Mouse (Mus musculus): ENCODE results near the gene Fbl.
A peak's percentile ranks its signal among the peaks of the same experiment; 100 is the strongest.
"Not testable (repeated sequence)": the region's sequence is repeated elsewhere in the genome, so short reads cannot be mapped to it uniquely, and the experiment has no call there.

Fbl gene

DNA sequence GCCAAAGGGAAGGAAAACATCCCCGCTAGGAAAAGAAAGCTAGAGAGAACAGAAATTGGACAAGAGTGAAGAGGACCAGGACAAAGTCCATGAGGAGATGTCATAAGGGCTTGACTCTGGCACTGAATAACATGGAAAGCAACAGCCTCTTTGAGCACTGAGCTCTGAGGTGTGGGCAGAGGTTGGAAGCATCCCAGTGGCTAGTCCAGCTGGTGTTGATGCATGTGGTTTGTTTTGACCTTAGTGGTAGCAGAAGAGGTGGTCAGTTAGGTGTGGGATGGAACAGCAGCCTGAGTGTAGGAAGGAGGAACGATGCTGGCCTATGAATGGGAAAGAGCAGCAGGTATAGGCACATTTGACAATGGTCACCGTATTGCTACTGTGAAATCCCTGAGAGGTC, 22.0 kb downstream of the Fbl start:
- no peak for DNase-seq (ENCODE audit: extremely low read depth, low read depth, low spot score)

DNA sequence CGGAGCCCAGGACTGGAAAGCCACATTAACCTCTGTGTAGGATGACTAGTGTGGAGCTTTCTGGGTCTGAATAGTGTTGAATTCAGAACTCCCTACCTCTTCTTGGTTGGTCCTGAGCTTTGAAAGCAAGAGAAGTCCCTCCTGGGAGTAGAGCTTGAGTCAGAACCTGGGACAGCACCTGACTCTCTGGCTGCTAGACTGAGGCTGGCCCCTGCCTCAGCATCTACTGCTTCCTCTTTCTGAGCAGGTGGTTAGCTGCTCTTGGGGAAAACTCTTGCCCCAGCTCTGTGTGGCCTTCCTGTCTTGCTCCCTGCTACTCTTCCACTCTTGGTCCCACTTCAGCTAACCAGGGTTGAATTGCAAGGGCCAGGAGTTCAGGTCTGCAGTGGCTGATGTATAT, 22.4 kb downstream of the Fbl start:
- no peak for DNase-seq (ENCODE audit: extremely low read depth, low read depth, low spot score)

DNA sequence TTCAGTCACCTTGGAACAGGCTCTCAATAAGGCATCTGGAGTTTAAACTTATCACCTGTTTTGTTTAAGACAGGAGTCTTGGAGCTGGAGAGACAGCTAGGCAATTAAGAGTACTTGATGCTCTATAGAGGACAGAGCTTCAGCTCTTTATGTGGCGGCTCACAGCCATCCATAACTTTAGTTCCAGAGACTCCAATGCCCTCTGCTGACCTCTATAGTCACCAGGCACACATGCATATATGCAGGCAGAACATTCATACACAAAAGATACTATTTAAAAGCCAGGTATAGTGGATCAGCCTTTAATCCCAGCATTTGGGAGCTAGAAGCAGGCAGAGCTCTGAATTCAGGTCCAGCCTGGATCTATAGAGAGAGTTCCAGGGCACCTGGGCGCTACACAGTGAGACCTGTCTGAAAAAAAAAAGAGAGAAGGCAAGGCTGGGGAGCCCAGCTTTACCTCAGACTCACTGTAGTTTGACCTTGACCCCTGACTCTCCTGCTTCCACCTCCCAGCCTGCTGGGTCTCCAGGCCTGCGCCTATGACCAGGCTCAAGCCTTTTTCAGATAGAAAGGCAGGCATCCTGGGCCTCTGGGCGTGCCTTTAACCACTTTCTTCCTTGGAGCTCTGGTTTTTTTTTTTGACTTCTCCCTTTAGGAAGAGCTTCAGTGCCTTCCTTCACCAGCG, 26.0 kb downstream of the Fbl start:
- no peak for DNase-seq (ENCODE audit: extremely low read depth, low read depth, low spot score)

DNA sequence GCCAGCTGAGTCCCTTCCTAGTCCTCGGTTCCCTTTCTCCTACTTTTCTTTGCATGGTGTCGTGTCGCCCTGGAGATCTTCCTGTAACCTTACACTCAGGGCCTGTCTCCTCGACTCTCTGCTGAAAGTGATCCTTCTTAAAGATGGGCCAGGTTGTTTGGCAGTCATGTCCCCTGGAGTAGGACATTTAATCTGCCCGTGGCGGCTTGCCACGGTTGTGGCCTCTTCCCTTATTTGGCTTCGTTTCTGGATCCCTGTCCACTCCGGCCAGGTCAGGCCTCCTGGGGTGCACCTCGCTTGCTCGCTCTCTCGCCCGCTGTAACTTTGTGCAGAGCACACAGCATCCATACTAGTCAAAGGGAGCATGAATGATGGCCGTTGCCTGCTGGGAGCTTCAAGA, 27.0 kb downstream of the Fbl start:
- no peak for DNase-seq (ENCODE audit: extremely low read depth, low read depth, low spot score)

DNA sequence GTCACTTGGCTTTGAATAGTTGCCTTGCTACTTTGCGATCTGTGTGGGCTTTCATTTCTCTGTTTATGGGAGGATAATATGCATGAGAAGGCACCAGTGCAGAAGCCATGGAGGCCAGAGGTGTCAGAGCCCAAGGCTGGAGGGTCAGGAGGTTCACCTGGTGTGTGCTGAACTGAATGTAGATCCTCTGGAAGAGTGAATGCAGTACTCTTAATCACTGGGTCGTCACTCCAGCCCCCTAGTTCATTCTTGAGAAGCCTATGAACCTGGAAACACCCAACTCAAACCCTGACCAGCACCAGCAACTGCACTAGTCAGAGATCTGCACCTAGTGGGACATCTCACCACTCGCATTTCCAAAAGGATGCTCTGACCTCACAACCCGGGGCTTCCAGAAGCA, 29.5 kb downstream of the Fbl start:
- no peak for DNase-seq (ENCODE audit: extremely low read depth, low read depth, low spot score)

DNA sequence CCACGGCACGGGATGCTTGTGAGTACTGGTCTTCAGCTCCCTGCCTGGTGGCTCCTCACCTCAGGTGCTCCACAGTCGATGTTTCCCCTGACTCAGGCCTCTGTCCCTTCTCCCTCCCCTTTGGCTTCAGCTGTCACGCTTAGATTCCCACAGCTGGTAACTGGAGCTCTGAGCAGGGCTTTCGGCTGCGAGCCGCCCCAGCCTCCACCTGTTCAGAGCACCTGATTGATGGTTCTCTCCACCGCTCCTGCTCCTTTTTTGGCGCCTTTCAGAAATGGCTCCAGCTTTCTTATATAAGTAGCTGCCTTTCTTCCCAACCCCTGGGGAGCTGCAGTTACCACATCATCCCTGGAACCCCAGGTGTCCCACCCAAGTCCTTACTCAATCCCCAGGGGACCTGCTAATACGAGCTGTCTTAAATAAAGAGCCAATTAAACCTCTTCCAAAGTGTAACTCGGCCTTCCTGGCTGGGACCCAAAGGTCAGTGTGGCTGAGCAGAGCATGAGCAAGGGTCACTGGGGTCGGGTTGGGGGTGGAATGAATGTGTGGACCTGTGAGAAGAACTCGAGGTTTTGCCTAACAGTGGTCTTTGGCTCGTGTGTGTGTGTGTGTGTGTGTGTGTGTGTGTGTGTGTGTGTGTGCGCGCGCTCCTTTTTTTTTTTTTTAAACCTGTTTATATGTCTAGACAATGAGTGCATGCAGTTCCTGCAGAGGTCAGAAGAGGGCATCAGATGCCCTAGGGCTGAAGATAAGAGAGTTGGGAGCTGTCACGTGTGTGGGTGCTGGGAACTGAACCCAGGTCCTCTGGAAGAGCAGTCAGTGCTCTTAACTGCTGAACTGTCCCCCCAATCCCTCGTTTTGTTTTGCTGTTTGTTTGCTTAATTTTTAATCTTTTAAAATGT, 33.9 kb downstream of the Fbl start:
- DNase-seq (ENCODE audit: extremely low read depth, low read depth, low spot score): no peak

DNA sequence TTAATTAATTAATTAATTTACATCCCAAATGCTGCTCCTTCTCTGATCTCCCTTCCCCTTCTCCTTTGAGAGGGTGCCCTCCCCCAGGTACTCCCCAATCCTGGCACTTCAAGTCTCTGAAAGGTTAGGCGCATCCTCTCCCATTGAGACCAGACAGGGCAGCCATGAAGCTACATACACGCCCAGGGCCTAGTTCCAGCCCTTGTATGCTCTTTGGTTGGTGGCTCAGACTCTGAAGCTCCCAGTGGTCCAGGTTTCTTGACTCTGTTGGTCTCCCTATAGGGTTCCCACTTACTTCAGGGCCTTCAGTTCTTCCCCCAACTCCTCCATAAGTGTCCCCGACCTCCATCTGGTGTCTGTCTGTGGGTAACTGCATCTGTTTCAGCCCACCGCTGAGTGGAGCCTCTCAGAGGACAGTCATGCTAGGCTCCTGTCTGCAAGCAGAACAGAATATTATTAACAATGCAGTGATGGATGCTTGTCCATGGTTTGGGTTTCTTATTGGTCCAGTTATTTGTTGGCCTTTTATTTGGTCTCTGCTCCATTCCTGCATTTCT, 36.6 kb downstream of the Fbl start:
- DNase-seq (ENCODE audit: extremely low read depth, low read depth, low spot score): no peak

DNA sequence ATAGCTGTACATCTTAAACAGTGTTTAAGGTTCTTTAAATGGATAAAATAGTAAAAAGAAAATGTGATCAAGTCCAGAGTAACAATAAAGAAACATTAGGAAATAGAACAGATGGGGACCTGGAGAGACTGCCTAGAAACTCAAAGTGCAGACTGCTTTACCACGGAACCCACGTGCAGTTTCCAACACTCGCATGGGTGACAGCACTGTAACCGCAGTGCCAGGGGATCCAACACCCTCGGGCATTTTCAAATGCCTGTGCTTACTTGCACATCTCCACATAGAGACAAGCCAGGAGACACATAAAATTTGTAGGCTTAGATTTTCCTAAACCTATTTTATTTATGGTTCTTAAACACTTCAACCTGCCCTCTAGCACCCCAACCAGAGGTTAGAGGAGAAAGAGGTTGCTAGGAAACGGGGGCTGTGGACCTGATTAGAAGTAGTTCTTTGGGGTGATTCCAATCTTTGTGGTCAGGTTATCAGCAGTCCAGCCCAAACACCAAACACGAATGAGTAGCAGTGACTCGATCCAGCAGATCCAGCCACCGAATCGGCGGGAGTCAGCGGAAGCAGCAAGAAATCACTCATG, 39.0 kb downstream of the Fbl start:
- no peak for DNase-seq (ENCODE audit: extremely low read depth, low read depth, low spot score)

DNA sequence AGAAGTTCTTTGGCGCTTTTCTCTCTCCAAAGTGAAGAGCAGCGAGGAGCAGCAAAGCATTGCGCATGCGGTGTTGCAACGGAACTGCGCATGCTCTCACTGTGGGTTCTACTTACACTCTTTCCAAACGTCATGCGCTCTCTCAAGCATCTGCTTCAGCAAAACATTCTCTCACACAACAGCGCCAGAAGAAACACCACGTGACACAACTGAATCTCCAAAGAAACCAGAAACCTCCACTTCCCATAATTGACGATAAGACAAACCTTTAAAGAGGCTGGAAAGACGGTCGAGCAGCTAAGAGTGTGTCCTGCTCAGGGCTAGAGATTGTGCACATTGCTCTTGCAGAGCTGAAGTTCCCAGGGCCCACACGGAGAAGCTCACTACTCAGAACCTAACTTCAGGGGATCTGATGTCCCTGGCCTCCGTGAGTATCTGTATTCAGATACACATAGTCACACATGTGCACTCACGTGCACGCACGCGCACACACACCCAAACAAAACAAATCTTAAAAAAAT, 39.5 kb downstream of the Fbl start:
- peak; percentile 16 for DNase-seq (ENCODE audit: extremely low read depth, low read depth, low spot score)

DNA sequence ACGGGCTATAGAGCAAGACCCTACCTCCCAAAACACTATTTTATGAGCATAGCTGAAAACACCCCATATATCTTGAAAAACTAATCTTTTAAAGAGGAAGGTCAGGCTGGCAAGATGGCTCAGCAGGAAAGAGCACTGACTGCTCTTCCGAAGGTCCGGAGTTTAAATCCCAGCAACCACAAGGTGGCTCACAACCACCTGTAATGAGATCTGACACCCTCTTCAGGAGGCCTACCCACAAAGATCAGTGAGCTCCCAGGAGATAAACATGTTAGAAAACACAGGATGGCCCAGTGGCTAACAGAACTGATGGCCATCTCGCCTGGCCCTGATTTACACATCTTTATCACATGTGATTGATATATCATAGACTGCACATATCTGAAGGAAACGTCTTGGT, 41.2 kb downstream of the Fbl start:
- no peak for DNase-seq (ENCODE audit: extremely low read depth, low read depth, low spot score)

DNA sequence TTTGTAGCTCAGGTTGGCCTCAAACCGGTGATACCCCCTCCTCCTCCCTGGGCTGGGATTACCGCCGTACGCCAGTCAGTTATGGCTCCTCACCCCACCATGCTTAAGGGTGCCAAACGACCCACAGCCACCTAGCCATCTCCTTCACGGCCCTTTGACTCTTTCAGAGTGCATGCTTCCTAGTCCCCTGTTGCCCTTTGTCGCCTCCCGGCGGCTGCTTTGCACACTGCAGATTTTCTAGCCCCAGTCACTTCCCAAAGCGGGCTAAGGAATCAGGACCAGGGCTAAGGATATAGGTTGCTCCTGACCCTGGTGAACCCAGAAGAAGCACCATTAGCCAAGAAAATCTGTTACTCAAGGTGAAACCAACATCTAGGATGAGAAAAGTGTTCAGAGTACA, 44.6 kb downstream of the Fbl start:
- no peak for DNase-seq (ENCODE audit: extremely low read depth, low read depth, low spot score)

DNA sequence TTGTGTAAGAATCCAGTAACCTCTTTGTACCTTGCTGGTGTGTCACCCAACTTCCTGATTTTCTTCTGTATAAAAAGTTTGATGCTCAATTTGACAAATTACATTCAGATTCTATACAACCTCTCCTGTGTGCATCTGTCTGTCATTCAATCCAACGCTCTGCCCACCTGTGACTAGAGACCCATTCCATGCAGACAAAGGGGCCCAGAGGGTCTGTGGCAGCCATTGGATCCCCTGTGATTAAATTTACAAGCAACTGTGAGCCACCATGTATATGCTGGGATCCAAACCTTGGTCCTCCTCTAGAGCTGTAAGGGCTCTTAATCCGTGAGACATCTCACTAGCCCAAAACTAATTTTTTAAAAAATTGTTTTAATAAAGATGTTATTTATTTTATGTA, 46.4 kb downstream of the Fbl start:
- not testable (repeated sequence) for DNase-seq (ENCODE audit: extremely low read depth, low read depth, low spot score)

DNA sequence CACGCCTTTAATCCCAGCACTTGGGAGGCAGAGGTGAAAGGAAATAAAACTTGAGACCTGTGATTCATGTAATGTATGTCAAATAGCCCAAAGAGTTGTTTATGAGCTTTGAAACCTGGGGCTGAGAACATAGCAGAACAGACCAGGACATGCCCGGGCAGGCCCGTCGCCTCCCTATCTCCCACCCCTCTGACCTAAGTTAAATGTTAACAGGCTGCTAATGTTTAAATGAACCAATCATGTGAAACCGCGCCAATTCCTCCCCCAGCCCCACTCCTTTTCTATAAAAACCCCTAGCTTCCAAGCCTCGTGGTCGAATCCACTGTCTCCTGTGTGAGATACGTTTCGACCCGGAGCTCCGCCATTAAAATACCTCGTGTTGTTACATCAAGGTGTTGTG, 48.3 kb downstream of the Fbl start:
- DNase-seq (ENCODE audit: extremely low read depth, low read depth, low spot score): not testable (repeated sequence)

DNA sequence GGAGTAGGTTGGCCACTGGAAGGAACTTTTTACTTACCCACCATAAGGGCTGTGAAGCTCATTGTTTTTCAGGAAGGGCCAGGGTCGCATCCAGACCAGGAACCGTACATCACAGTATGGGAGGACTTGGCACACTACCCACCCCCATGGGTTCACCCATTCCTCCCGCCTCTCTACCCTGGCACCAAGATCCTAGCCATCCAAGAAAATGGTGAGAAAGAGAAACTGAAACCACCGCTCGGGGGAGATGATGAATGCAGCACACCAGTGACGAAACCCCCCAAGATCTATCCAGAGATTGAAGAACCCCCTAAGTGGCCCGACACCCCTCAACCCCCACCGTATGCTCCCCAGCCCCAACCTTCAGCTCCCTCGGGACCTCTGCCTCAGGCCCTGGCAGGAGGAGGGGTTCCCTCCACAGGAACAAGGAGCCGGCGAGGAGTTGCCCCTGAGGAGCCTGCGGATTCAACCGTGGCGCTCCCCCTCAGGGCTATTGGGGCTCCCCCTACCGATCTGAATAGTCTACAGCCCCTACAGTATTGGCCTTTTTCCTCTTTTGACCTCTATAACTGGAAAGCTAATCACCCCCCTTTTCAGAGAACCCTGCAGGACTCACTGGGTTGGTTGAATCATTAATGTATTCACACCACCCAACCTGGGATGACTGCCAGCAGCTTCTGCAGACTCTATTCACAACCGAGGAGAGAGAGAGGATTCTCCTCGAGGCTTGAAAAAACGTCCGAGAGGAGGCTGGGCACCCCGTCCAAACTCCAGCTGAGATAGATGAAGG, 49.6 kb downstream of the Fbl start:
- not testable (repeated sequence) for DNase-seq (ENCODE audit: extremely low read depth, low read depth, low spot score)

DNA sequence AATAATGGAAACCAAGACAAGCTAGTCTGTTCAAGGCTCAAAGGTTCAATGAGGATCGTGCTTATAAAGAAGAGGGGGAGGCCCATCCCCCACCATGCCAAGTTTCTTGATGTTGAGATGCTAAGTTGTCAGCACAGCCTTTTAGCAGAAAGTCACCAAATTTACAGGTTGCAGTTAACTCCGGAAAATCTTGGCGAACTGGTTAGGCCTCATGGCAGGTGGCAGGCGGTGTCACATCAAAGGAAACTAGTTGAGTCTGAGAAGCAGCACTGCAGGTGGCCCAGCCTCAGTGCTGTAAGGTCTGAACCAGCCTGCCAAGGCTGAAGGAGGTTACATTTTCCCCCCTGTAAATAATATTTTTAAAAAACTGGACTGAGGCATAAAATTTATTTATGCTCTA, 57.3 kb downstream of the Fbl start:
- not testable (repeated sequence) for DNase-seq (ENCODE audit: extremely low read depth, low read depth, low spot score)

DNA sequence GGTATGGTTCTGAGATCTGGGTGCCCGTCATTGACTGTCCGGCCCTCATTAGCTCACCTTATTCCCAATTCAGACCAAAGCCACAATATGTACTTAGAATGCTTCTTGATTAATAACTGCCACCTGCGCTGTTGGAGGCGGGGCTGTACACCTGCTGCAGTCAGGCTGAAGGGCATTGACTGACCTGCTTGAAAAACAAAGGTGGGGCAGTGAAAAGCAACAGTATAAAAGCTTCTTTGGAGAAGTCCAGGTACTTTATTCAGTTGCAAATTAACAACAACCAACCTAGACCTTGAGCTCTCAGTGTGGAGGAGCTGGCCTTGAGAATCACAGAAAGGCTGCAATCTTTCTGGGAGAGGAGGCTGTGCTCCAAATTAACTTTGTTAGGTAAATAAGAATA, 57.9 kb downstream of the Fbl start:
- not testable (repeated sequence) for DNase-seq (ENCODE audit: extremely low read depth, low read depth, low spot score)
